Mouse (Mus musculus) forebrain, embryonic 13.5 days (tissue): Measurements from ENCODE around the gene Esyt2. TPM values are rescaled to one million over a fixed set of nuclear protein-coding genes. Genes with fewer than 3 reads are reported as not detected.

Experiments used
- ATAC-seq: fragments of 200-750 bp; cut with Nextera tagmentation; 2 replicates; pipeline ENCODE4 v1.8.0; 2017
- H3K27ac ChIP-seq: fragments of 300-500 bp; sonication (generic); 2 replicates; pipeline ENCODE4 v1.5.1; 2015; ENCODE audit warnings: inconsistent platforms, mild to moderate bottlenecking, moderate library complexity
- H3K27me3 ChIP-seq: fragments of 300-500 bp; sonication (generic); 2 replicates; pipeline ENCODE4 v1.6.1; 2015; ENCODE audit warnings: mild to moderate bottlenecking, inconsistent platforms
- H3K36me3 ChIP-seq: fragments of 300-500 bp; sonication (generic); 2 replicates; pipeline ENCODE4 v1.6.1; 2015; ENCODE audit warnings: mild to moderate bottlenecking, inconsistent platforms; ENCODE audit not compliant: poor library complexity, severe bottlenecking
- H3K4me1 ChIP-seq: fragments of 300-500 bp; sonication (generic); 2 replicates; pipeline ENCODE4 v1.6.1; 2015; ENCODE audit warnings: inconsistent platforms
- H3K4me2 ChIP-seq: fragments of 300-500 bp; sonication (generic); 2 replicates; pipeline ENCODE4 v1.6.1; 2015; ENCODE audit warnings: inconsistent platforms, mild to moderate bottlenecking, moderate library complexity
- H3K4me3 ChIP-seq: fragments of 300-500 bp; sonication (generic); 2 replicates; pipeline ENCODE4 v1.5.1; 2015; ENCODE audit warnings: mild to moderate bottlenecking, inconsistent platforms
- H3K9ac ChIP-seq: fragments of 300-500 bp; sonication (generic); 2 replicates; pipeline ENCODE4 v1.6.1; 2015; ENCODE audit warnings: mild to moderate bottlenecking, inconsistent platforms
- H3K9me3 ChIP-seq: fragments of 300-500 bp; sonication (generic); replicated peaks from 2 replicates; pipeline ENCODE4 v1.6.1; 2016; ENCODE audit warnings: inconsistent platforms
- WGBS: fragments of 180-500 bp; shearing (Covaris S2); methylation state at CpG from one replicate; pipeline ENCODE4 v1.1.7; 2015; 5-methylcytosine and 5-hydroxymethylcytosine counted together
- microRNA-seq: library from miRNA; unstranded; fragments of <30 nt; microRNA quantifications from one replicate; pipeline ENCODE4, GENCODE M21; 2016
- polyA plus RNA-seq: library from polyadenylated mRNA; unstranded; fragments of >200 nt; fragmentation: Nextera tagmentation; extraction: Ambion mirVana; gene quantifications from 2 replicates; pipeline ENCODE4 v1.2.1, GENCODE M21; 2015

Esyt2 gene
- polyA plus RNA-seq, 1 experiment from 2014 or later, result 9.9 TPM

GRCm38 (mm10) chr12:116414941-116415340 lies 133.9 kb downstream of the Esyt2 start:
- 96% methylated on average over 4 of the region's 4 CpGs for WGBS
- Histone ChIP-seq H3K4me2 (no peak overlapping the region), H3K9ac (no peak overlapping the region), H3K27me3 (no peaks in the 10 kb centered on the region), H3K9me3 (no peaks in the 10 kb centered on the region), H3K4me3 (no peak overlapping the region), H3K36me3 (peaks cover 48% of the 10 kb centered on the region), H3K27ac (no peak overlapping the region), H3K4me1 (no peaks in the 10 kb centered on the region)
- no peak for ATAC-seq

DNA sequence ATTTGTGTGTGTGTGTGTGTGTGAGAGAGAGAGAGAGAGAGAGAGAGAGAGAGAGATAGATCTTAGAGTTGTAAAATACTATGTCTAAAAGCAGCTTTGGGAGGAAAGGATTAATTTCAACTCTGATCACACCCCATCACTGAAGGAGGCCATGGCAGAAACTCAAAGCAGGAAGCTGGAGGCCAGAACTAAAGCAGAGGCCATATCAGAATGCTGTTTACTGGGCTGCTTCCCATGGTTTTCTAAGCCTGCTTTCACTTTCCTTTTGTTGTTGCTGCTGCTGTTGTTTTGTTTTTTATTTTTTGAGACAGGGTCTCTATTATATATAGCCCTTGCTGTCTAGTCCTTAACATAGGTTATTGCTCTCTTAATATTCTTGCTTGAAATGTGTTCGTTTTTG lies 135.5 kb downstream of the Esyt2 start:
- Histone ChIP-seq H3K4me3 (no peak overlapping the region), H3K27me3 (no peaks in the 10 kb centered on the region), H3K27ac (no peak overlapping the region), H3K9ac (no peak overlapping the region), H3K36me3 (peaks cover 42% of the 10 kb centered on the region), H3K9me3 (no peaks in the 10 kb centered on the region), H3K4me1 (no peaks in the 10 kb centered on the region), H3K4me2 (no peak overlapping the region)
- no peak for ATAC-seq
- WGBS, result 84% methylated on average over 1 of the region's 1 CpGs

- Histone ChIP-seq H3K27ac (no peak overlapping the region), H3K27me3 (no peaks in the 10 kb centered on the region), H3K9ac (no peak overlapping the region), H3K4me1 (no peaks in the 10 kb centered on the region), H3K9me3 (no peaks in the 10 kb centered on the region), H3K36me3 (peaks cover 51% of the 10 kb centered on the region), H3K4me3 (no peak overlapping the region), H3K4me2 (no peak overlapping the region)
- WGBS, result 93% methylated on average over 2 of the region's 2 CpGs
- no peak for ATAC-seq
Measured at GRCm38 (mm10) chr12:116421656-116422055, 140.7 kb downstream of the Esyt2 start.

DNA sequence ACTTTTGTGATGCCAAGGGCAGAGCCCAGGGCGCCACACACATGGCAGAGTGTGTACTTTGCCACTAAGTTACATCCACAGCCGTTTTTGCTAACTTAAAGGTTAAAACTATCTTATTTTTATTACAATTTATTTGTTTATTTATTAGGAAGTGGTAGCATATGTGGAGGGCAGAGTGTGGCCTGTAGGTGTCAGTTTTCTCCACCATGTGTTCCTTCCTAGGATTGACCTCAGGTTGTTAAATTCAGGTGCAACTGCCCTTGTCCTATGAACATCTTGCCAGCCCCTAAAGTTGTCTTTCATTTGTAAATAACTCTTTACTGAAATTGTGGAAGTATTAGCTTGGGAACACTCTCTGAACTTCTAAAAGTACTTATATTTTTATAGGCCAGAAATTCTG lies 144.4 kb downstream of the Esyt2 start:
- peaks cover 67% of the 10 kb centered on the region for H3K36me3 ChIP-seq

DNA sequence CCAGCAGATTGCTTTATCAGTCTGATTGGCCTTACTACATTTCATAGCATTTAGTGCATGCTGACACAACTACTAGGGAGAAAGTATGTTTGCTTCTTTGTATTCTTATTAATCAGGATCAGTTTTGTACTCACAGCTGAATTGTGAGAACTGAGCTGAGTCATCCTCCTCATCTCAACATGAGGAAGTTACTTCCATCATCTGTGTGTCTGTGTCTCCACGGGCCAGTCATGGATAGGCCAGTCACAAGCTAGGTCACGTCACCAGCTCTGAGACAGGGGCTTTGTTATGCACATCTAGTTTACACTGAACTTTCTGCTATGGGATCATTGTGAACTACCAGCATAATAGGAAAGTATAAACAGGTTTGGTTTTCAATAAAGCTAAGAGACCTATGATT lies 152.7 kb downstream of the Esyt2 start:
- H3K36me3 ChIP-seq, result peaks cover 52% of the 10 kb centered on the region
- no peak overlapping the region for H3K4me3 ChIP-seq
- no peaks in the 10 kb centered on the region for H3K4me1 ChIP-seq
- no peak overlapping the region for H3K9ac ChIP-seq
- H3K4me2 ChIP-seq, result no peak overlapping the region
- no peak overlapping the region for H3K27ac ChIP-seq
- no peaks in the 10 kb centered on the region for H3K27me3 ChIP-seq
- H3K9me3 ChIP-seq, result no peaks in the 10 kb centered on the region
- no peak for ATAC-seq
- 97% methylated on average over 2 of the region's 2 CpGs for WGBS

More for the DNA sequence above, 144.4 kb downstream of the Esyt2 start:
- no peaks in the 10 kb centered on the region for H3K27me3 ChIP-seq
- no peak overlapping the region for H3K4me3 ChIP-seq
- 89% methylated on average over 2 of the region's 2 CpGs for WGBS
- no peaks in the 10 kb centered on the region for H3K9me3 ChIP-seq
- no peak for ATAC-seq
- H3K27ac ChIP-seq, result no peak overlapping the region
- no peak overlapping the region for H3K4me2 ChIP-seq
- no peak overlapping the region for H3K9ac ChIP-seq
- H3K4me1 ChIP-seq, result no peaks in the 10 kb centered on the region

GRCm38 (mm10) chr12:116435232-116435631 lies 154.2 kb downstream of the Esyt2 start:
- Histone ChIP-seq H3K36me3 (peaks cover 53% of the 10 kb centered on the region), H3K27me3 (no peaks in the 10 kb centered on the region), H3K4me1 (no peaks in the 10 kb centered on the region), H3K4me2 (no peak overlapping the region), H3K4me3 (no peak overlapping the region), H3K9me3 (no peaks in the 10 kb centered on the region), H3K9ac (no peak overlapping the region), H3K27ac (no peak overlapping the region)
- no peak for ATAC-seq
- WGBS, result 89% methylated on average over 2 of the region's 2 CpGs

- H3K9me3 ChIP-seq, result no peaks in the 10 kb centered on the region
- H3K27ac ChIP-seq, result no peak overlapping the region
- ATAC-seq, result no peak
- no peak overlapping the region for H3K4me2 ChIP-seq
- no peak overlapping the region for H3K4me3 ChIP-seq
- no peaks in the 10 kb centered on the region for H3K27me3 ChIP-seq
- no peak overlapping the region for H3K9ac ChIP-seq
- 89% methylated on average over 3 of the region's 3 CpGs for WGBS
- peaks cover 53% of the 10 kb centered on the region for H3K36me3 ChIP-seq
- H3K4me1 ChIP-seq, result no peaks in the 10 kb centered on the region
Measured at GRCm38 (mm10) chr12:116436125-116436524, 155.1 kb downstream of the Esyt2 start.

DNA sequence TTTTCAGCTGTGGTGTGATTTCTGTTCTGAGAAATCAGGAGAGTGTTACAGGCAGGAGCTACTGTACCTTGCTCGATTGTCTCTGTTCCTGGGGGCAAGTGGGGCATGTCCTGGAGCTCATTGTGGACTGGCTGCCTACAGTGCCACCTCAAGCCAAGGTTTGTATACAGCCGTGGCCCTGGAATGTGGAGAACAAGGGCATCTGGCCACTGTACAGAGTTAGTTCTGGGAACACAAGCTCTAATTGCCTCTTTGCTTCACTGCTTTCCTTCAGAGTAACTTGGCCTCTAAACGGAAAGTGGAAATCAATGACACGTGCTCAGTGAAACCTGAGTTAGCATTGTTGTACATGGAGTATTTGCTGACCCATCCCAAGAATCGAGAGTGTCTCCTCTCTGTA lies 157.6 kb downstream of the Esyt2 start:
- Histone ChIP-seq H3K4me2 (no peak overlapping the region), H3K27ac (no peak overlapping the region), H3K9me3 (no peaks in the 10 kb centered on the region), H3K4me3 (no peak overlapping the region), H3K9ac (no peak overlapping the region), H3K27me3 (no peaks in the 10 kb centered on the region), H3K36me3 (peaks cover 59% of the 10 kb centered on the region), H3K4me1 (no peaks in the 10 kb centered on the region)
- no peak for ATAC-seq
- 96% methylated on average over 5 of the region's 5 CpGs for WGBS

Small RNAs within 50 kb of the gene (microRNA-seq; reads per million reads assigned to microRNA genes)
- not detected for gene Gm23190

Other genes starting within 250 kb of the Esyt2 start
- 59.6 and 61.7 TPM in 2 replicates for gene Zfp386, start 233.5 kb upstream of the Esyt2 start, polyA plus RNA-seq
- 0.94 and 1.1 TPM in 2 replicates for gene Vipr2, start 203.5 kb upstream of the Esyt2 start, polyA plus RNA-seq
- 19.9 and 20.5 TPM in 2 replicates for gene Wdr60, start 18.2 kb upstream of the Esyt2 start, polyA plus RNA-seq
- gene Gm11027, start 5.8 kb upstream of the Esyt2 start, polyA plus RNA-seq, result not detected in 2 replicates
- 30.7 and 39.1 TPM in 2 replicates for gene Ncapg2, start 124.2 kb downstream of the Esyt2 start, polyA plus RNA-seq
- gene Ptprn2, start 204.5 kb downstream of the Esyt2 start, polyA plus RNA-seq, result 6.6 and 9.7 TPM in 2 replicates